8 mouse cellular contexts compared by ENCODE assay signal in genomic region chr16:11062794-11063721, GRCm38 (mm10). TPM values are rescaled to one million over a fixed set of nuclear protein-coding genes. Genes with fewer than 3 reads are reported as not detected.
DNase-seq lines count a peak whose midpoint lies in the region; ATAC-seq lines count a peak whose summit lies in the region.

No protein-coding gene starts in this region.

- no peaks in the 10 kb centered on the region for H3K36me3 ChIP-seq in embryonic facial prominence, embryonic 12.5 days
- no peaks in the 10 kb centered on the region for H3K36me3 ChIP-seq in heart, embryonic 12.5 days
- H3K36me3 ChIP-seq in lung, embryonic 15.5 days: no peaks in the 10 kb centered on the region

- WGBS in embryonic facial prominence, embryonic 12.5 days: 21% methylated on average over 13 of the region's 13 CpGs
- 22% methylated on average over 13 of the region's 13 CpGs for WGBS in heart, embryonic 12.5 days
- WGBS in lung, embryonic 15.5 days: 28% methylated on average over 13 of the region's 13 CpGs

- H3K4me2 ChIP-seq in embryonic facial prominence, embryonic 12.5 days (replicated peaks): no peak overlapping the region; the same call in 1 of the 2 replicates
- H3K4me2 ChIP-seq in heart, embryonic 12.5 days: peak overlapping the region; percentile 47
- peak overlapping the region; percentile 22; the same call in 1 of the 2 replicates for H3K4me2 ChIP-seq in lung, embryonic 15.5 days

- no peaks in the 10 kb centered on the region for H3K27me3 ChIP-seq in embryonic facial prominence, embryonic 12.5 days
- H3K27me3 ChIP-seq in heart, embryonic 12.5 days (replicated peaks): no peaks in the 10 kb centered on the region
- H3K27me3 ChIP-seq in lung, embryonic 15.5 days: no peaks in the 10 kb centered on the region

- H3K4me3 ChIP-seq in embryonic facial prominence, embryonic 12.5 days: no peak overlapping the region
- 0 out of 2 replicates have a peak overlapping the region, but pooled peaks have one; percentile 2 for H3K4me3 ChIP-seq in heart, embryonic 12.5 days
- H3K4me3 ChIP-seq in lung, embryonic 15.5 days: no peak overlapping the region

- peak; percentile 55 for DNase-seq in right cerebral cortex, postnatal 14 days
- DNase-seq in right cerebral cortex, adult 2 months (ENCODE audit: low spot score in 2 of 2): no peak
- peak; percentile 90 for DNase-seq in kidney, adult 9 months
- peak; percentile 72 for DNase-seq in ovary, postnatal 14 days (ENCODE audit: low spot score)

- peaks cover 30% of the 10 kb centered on the region for H3K4me1 ChIP-seq in embryonic facial prominence, embryonic 12.5 days
- H3K4me1 ChIP-seq in heart, embryonic 12.5 days (replicated peaks): peaks cover 47% of the 10 kb centered on the region
- peaks cover 35% of the 10 kb centered on the region for H3K4me1 ChIP-seq in lung, embryonic 15.5 days

- peak overlapping the region; percentile 85 for H3K27ac ChIP-seq in embryonic facial prominence, embryonic 12.5 days
- H3K27ac ChIP-seq in heart, embryonic 12.5 days (ENCODE audit: poor library complexity, severe bottlenecking): peak overlapping the region; percentile 95
- peak overlapping the region; percentile 81 for H3K27ac ChIP-seq in lung, embryonic 15.5 days

- no peaks in the 10 kb centered on the region for H3K9me3 ChIP-seq in embryonic facial prominence, embryonic 12.5 days
- H3K9me3 ChIP-seq in heart, embryonic 12.5 days (replicated peaks): no peaks in the 10 kb centered on the region
- H3K9me3 ChIP-seq in lung, embryonic 15.5 days: no peaks in the 10 kb centered on the region

- no peak for ATAC-seq in embryonic facial prominence, embryonic 12.5 days (ENCODE audit: insufficient number of reproducible peaks, insufficient read depth, low FRiP score, low TSS enrichment)
- peak; percentile 66 for ATAC-seq in heart, embryonic 12.5 days (ENCODE audit: insufficient number of reproducible peaks, low FRiP score)
- ATAC-seq in lung, embryonic 15.5 days (ENCODE audit: borderline replicate concordance, extremely low read depth, low FRiP score, low TSS enrichment): peak; percentile 68
- no peak for ATAC-seq in frontal cortex, adult (ENCODE audit: low TSS enrichment)

- peak overlapping the region; percentile 42 for H3K9ac ChIP-seq in embryonic facial prominence, embryonic 12.5 days
- peak overlapping the region; percentile 52 for H3K9ac ChIP-seq in heart, embryonic 12.5 days
- peak overlapping the region; percentile 3; the same call in 1 of the 2 replicates for H3K9ac ChIP-seq in lung, embryonic 15.5 days

RNA-seq across cellular contexts. Expression of gene Snn, which starts 2.3 kb away (rescaled TPM):
- polyA plus RNA-seq in embryonic facial prominence, embryonic 12.5 days (2016; fragmentation: Nextera tagmentation; extraction: Ambion mirVana): 63.2 and 63.4 TPM in 2 replicates
- polyA plus RNA-seq in heart, embryonic 12.5 days (2016; fragmentation: Nextera tagmentation; extraction: Ambion mirVana): 38.7 and 39.4 TPM in 2 replicates
- polyA plus RNA-seq in lung, embryonic 15.5 days (2015; fragmentation: Nextera tagmentation; extraction: Ambion mirVana): 47.2 and 47.6 TPM in 2 replicates

RNA-seq across cellular contexts. Expression of gene Litaf, which starts 2.9 kb away (rescaled TPM):
- polyA plus RNA-seq in embryonic facial prominence, embryonic 12.5 days (2016; fragmentation: Nextera tagmentation; extraction: Ambion mirVana): 102 and 103 TPM in 2 replicates
- polyA plus RNA-seq in heart, embryonic 12.5 days (2016; fragmentation: Nextera tagmentation; extraction: Ambion mirVana): 63.6 and 64.5 TPM in 2 replicates
- polyA plus RNA-seq in lung, embryonic 15.5 days (2015; fragmentation: Nextera tagmentation; extraction: Ambion mirVana): 109 and 111 TPM in 2 replicates

Comparison
In these comparisons a context has a peak if more than half of its experiments do, and no peak if none do; other contexts are left out.
1. DNase-seq: peak in right cerebral cortex, postnatal 14 days (single experiment), kidney, adult 9 months (single experiment) and ovary, postnatal 14 days (single experiment); none in right cerebral cortex, adult 2 months (0 of 2).
2. ATAC-seq: peak in heart, embryonic 12.5 days (single experiment) and lung, embryonic 15.5 days (single experiment); none in embryonic facial prominence, embryonic 12.5 days (single experiment) and frontal cortex, adult (single experiment).
3. Peak in every context shown above with its lines, with median percentiles within 50 percentile points of each other: H3K27ac ChIP-seq and H3K9ac ChIP-seq.